Comparison of ENCODE assay signal across 8 mouse cellular contexts in genomic region chr4:133813174-133813991, GRCm38 (mm10). TPM values are rescaled to one million over a fixed set of nuclear protein-coding genes. Genes with fewer than 3 reads are reported as not detected.
DNase-seq lines count a peak whose midpoint lies in the region; ATAC-seq lines count a peak whose summit lies in the region.

No protein-coding gene starts in this region.

- peak overlapping the region; percentile 67 for H3K4me2 ChIP-seq in hindbrain, embryonic 15.5 days

- no peaks in the 10 kb centered on the region for H3K36me3 ChIP-seq in hindbrain, embryonic 15.5 days

- 0 out of 2 replicates have a peak, but pooled peaks cover 3% of the 10 kb centered on the region for H3K27me3 ChIP-seq in hindbrain, embryonic 15.5 days

- peaks cover 23% of the 10 kb centered on the region for H3K4me1 ChIP-seq in hindbrain, embryonic 15.5 days (replicated peaks)

- WGBS in hindbrain, embryonic 15.5 days = 0% methylated on average over 61 of the region's 101 CpGs

- H3K27ac ChIP-seq in hindbrain, embryonic 15.5 days (replicated peaks) = peak overlapping the region; percentile 99

- peak; percentile 94 for ATAC-seq in hindbrain, embryonic 15.5 days (ENCODE audit: low FRiP score, low read depth)

- peak; percentile 95 for DNase-seq in R1 (ENCODE audit: low read depth, low spot score)
- peak; percentile 92 to 93 for DNase-seq in cerebellum, postnatal 36 days
- DNase-seq in frontal cortex, postnatal 36 days (ENCODE audit: low spot score in 2 of 2) = peak; percentile 89 to 91
- peak; percentile 86 for DNase-seq in left cerebral cortex, adult 11 months (ENCODE audit: low spot score)
- DNase-seq in lung, postnatal 4 days = peak; percentile 95 to 98
- DNase-seq in retina, postnatal 7 days (ENCODE audit: low read depth, low spot score) = peak; percentile 95
- DNase-seq in urinary bladder, adult 2 months (ENCODE audit: low spot score) = peak; percentile 97

- H3K9me3 ChIP-seq in hindbrain, embryonic 15.5 days = no peaks in the 10 kb centered on the region

- peak overlapping the region; percentile 78 for H3K9ac ChIP-seq in hindbrain, embryonic 15.5 days

- peak overlapping the region; percentile 66 for H3K4me3 ChIP-seq in hindbrain, embryonic 15.5 days

RNA-seq across cellular contexts. Expression of gene Arid1a, which starts 56.8 kb away (rescaled TPM):
- 30.0 and 31.2 TPM in 2 replicates for polyA plus RNA-seq in hindbrain, embryonic 15.5 days (2015; fragmentation: Nextera tagmentation; extraction: Ambion mirVana)
- polyA plus RNA-seq in urinary bladder, adult 2 months (2012; rRNA removed) = 26.3 and 41.5 TPM in 2 replicates

Comparison
In these comparisons a context has a peak if more than half of its experiments do, and no peak if none do; other contexts are left out.
1. Peak in every context shown above with its lines: DNase-seq, ATAC-seq, H3K4me3 ChIP-seq and H3K27ac ChIP-seq.